Mouse (Mus musculus): ENCODE data around the gene A830031A19Rik. TPM values are rescaled to one million over a fixed set of nuclear protein-coding genes. Genes with fewer than 3 reads are reported as not detected.
A peak's percentile ranks its signal among the peaks of the same experiment; 100 is the strongest.

Gene A830031A19Rik
- 1.2 and 1.6 TPM in 2 replicates for polyA plus RNA-seq (2012; rRNA removed)

- H3K27ac ChIP-seq (ENCODE audit: insufficient read depth, low read length), result peak within 1 kb of the TSS; percentile 98
- peak within 1 kb of the TSS; percentile 89 for H3K4me3 ChIP-seq (ENCODE audit: insufficient read depth, low read length)
- no peak for TF ChIP-seq POLR2A (IDR thresholded peaks at IDR 0.05; ENCODE audit: extremely low read depth, insufficient read depth, low read length)
- no peak for TF ChIP-seq CTCF (IDR thresholded peaks at IDR 0.05; ENCODE audit: extremely low read depth, insufficient read depth, low read length)
- H3K4me1 ChIP-seq (ENCODE audit: control insufficient read depth, insufficient read depth, low read length), result no peaks in the 10 kb centered on the region; the same call in 1 of the 2 replicates
Measured at GRCm38 (mm10) chr11:24074634-24075104, at the start of gene A830031A19Rik. TSS of gene A830031A19Rik (minus strand) at chr11:24075054.

- Histone ChIP-seq H3K4me1 (ENCODE audit: control insufficient read depth, insufficient read depth, low read length) (peaks cover 19% of the 10 kb centered on the region), H3K27ac (ENCODE audit: insufficient read depth, low read length) (no peak overlapping the region), H3K4me3 (ENCODE audit: insufficient read depth, low read length) (no peak overlapping the region)
- TF ChIP-seq POLR2A (IDR thresholded peaks at IDR 0.05; ENCODE audit: extremely low read depth, insufficient read depth, low read length) (no peak), CTCF (IDR thresholded peaks at IDR 0.05; ENCODE audit: extremely low read depth, insufficient read depth, low read length) (no peak)
Measured at GRCm38 (mm10) chr11:24123991-24124390, 49.1 kb upstream of the A830031A19Rik start.

DNA sequence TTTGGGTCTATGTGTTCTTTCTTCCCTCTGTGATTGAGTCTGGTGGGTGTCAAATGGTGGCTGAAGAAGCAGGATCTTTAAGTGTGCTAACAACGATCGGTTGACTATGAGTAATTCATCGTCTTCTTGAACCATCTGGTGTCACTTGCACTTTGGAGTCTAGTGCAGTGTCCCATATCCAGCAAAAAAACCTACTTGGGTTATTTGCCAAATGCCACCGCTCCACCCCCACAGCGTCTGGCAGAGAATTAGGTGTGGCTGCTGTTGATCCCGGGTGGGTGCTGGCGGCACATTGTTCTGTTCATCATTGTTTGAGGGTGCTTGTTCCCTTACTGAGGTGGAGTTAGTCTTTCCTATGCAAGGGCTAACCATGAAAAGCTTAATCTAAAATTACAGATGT, 48.0 kb upstream of the A830031A19Rik start:
- H3K4me3 ChIP-seq (ENCODE audit: insufficient read depth, low read length), result no peak overlapping the region
- TF ChIP-seq CTCF (IDR thresholded peaks at IDR 0.05; ENCODE audit: extremely low read depth, insufficient read depth, low read length), result no peak
- no peak for TF ChIP-seq POLR2A (IDR thresholded peaks at IDR 0.05; ENCODE audit: extremely low read depth, insufficient read depth, low read length)
- H3K4me1 ChIP-seq (ENCODE audit: control insufficient read depth, insufficient read depth, low read length), result peaks cover 19% of the 10 kb centered on the region
- H3K27ac ChIP-seq (ENCODE audit: insufficient read depth, low read length), result 0 out of 2 replicates have a peak overlapping the region, but pooled peaks have one; percentile 23

DNA sequence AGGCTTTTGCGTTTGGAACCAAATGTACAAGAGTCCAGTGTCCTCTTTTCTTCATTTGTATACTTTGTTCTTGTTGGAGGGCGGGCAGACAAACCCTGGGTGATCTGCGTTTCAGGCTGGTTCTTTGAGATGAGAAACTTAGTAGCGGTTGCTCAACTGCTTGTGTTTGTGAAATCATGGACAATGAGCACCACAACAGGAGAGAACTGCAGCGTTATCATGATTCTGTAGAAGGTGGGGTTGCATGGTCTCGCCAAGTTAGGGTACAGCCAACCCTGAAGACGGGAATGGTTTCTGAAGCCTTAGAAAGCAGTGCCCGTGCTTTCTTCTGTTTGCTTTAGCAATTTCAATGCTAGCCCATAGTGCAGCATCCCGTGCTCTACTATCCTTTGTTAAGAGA, 46.3 kb upstream of the A830031A19Rik start:
- Histone ChIP-seq H3K27ac (ENCODE audit: insufficient read depth, low read length) (no peak overlapping the region), H3K4me1 (ENCODE audit: control insufficient read depth, insufficient read depth, low read length) (peaks cover 24% of the 10 kb centered on the region), H3K4me3 (ENCODE audit: insufficient read depth, low read length) (no peak overlapping the region)
- TF ChIP-seq POLR2A (IDR thresholded peaks at IDR 0.05; ENCODE audit: extremely low read depth, insufficient read depth, low read length), result no peak
- TF ChIP-seq CTCF (IDR thresholded peaks at IDR 0.05; ENCODE audit: extremely low read depth, insufficient read depth, low read length), result no peak

- no peak overlapping the region for H3K27ac ChIP-seq (ENCODE audit: insufficient read depth, low read length)
- peaks cover 21% of the 10 kb centered on the region for H3K4me1 ChIP-seq (ENCODE audit: control insufficient read depth, insufficient read depth, low read length)
- TF ChIP-seq POLR2A (IDR thresholded peaks at IDR 0.05; ENCODE audit: extremely low read depth, insufficient read depth, low read length), result no peak
- TF ChIP-seq CTCF (IDR thresholded peaks at IDR 0.05; ENCODE audit: extremely low read depth, insufficient read depth, low read length), result no peak
- H3K4me3 ChIP-seq (ENCODE audit: insufficient read depth, low read length), result no peak overlapping the region
Measured at GRCm38 (mm10) chr11:24116582-24117318, 41.9 kb upstream of the A830031A19Rik start.

DNA sequence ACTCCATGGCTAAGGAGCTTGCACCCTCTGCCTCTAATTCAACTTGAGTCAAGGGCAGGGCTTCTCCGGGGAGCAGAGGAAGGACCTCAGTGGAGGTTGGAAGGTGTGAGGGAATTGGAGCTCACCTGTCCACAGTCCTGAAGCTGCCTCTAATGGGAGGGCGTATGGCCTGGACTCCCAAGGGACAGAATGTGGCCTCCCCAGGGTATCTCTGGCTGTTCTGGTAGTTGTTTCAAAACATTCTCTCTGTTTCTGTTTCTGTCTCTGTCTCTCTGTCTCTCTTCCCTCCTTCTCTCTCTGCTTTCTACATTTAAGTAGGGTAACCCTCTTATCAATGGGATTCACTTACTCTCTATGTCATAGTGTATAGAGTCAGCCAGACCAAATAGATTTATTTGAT, 41.2 kb upstream of the A830031A19Rik start:
- H3K4me3 ChIP-seq (ENCODE audit: insufficient read depth, low read length), result no peak overlapping the region
- H3K4me1 ChIP-seq (ENCODE audit: control insufficient read depth, insufficient read depth, low read length), result peaks cover 16% of the 10 kb centered on the region
- TF ChIP-seq CTCF (IDR thresholded peaks at IDR 0.05; ENCODE audit: extremely low read depth, insufficient read depth, low read length) (no peak), POLR2A (IDR thresholded peaks at IDR 0.05; ENCODE audit: extremely low read depth, insufficient read depth, low read length) (no peak)
- no peak overlapping the region for H3K27ac ChIP-seq (ENCODE audit: insufficient read depth, low read length)

DNA sequence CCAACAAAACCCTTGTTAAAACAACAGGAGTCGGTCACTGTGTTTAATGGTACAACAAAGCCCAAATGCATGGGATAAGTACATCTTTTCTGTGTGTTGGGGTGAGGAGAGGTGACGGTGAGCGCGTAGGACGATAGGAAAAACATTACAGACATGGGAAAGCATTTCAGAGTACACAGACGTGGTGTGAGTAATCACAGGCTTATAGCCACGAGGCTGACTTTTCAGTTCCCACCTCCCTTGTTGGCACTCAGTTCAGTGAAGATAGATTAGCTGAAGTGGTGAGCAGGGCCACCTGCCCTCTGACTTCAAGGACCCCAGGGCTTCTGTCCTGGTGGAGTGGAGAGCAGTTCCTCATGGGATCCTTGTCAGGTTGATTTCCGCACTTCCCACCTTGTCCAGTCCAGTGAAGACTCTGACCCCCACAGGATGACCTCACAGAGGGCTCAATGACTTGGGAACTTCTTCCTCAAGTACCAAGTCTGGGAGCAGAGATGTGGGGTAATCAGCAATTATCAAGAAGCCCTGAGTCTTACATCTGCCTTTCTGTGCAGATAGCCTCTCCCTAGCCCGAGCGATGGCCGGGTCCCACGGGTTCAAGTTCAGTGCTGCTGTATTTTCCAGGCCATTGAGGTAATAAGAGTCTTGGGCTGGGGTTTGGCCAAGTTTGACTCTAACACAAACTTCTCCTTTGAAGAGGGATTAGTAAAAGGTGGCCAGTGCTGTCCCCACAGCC, 40.3 kb upstream of the A830031A19Rik start:
- TF ChIP-seq POLR2A (IDR thresholded peaks at IDR 0.05; ENCODE audit: extremely low read depth, insufficient read depth, low read length) (no peak), CTCF (IDR thresholded peaks at IDR 0.05; ENCODE audit: extremely low read depth, insufficient read depth, low read length) (no peak)
- Histone ChIP-seq H3K4me3 (ENCODE audit: insufficient read depth, low read length) (no peak overlapping the region), H3K4me1 (ENCODE audit: control insufficient read depth, insufficient read depth, low read length) (peaks cover 13% of the 10 kb centered on the region)

DNA sequence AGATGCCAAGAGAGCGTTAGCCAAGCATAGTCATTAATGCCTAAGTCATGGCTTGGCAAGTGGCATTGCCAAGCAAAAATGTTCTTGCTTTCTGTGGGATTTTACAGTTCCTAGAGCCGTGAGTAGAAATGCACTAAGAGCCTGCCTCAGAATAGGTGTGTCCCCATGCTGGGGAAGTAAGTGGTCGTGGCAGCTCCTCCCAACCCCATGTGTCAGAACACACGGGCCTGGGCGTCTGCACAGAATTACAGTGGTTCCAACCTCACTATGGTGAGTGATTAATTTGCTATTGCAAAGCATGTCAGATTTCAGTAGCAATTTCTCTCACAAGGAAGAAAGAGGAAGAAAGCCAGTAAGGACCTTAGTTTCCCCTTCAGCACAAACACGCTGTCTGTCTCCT, 36.9 kb upstream of the A830031A19Rik start:
- H3K4me3 ChIP-seq (ENCODE audit: insufficient read depth, low read length), result no peak overlapping the region
- TF ChIP-seq CTCF (IDR thresholded peaks at IDR 0.05; ENCODE audit: extremely low read depth, insufficient read depth, low read length) (no peak), POLR2A (IDR thresholded peaks at IDR 0.05; ENCODE audit: extremely low read depth, insufficient read depth, low read length) (no peak)
- H3K27ac ChIP-seq (ENCODE audit: insufficient read depth, low read length), result no peak overlapping the region
- peaks cover 13% of the 10 kb centered on the region for H3K4me1 ChIP-seq (ENCODE audit: control insufficient read depth, insufficient read depth, low read length)

More for the DNA sequence above, 40.3 kb upstream of the A830031A19Rik start:
- H3K27ac ChIP-seq (ENCODE audit: insufficient read depth, low read length), result no peak overlapping the region

- TF ChIP-seq CTCF (IDR thresholded peaks at IDR 0.05; ENCODE audit: extremely low read depth, insufficient read depth, low read length) (no peak), POLR2A (IDR thresholded peaks at IDR 0.05; ENCODE audit: extremely low read depth, insufficient read depth, low read length) (no peak)
- Histone ChIP-seq H3K4me1 (ENCODE audit: control insufficient read depth, insufficient read depth, low read length) (peaks cover 17% of the 10 kb centered on the region), H3K27ac (ENCODE audit: insufficient read depth, low read length) (no peak overlapping the region), H3K4me3 (ENCODE audit: insufficient read depth, low read length) (no peak overlapping the region)
Measured at GRCm38 (mm10) chr11:24110113-24110512, 35.3 kb upstream of the A830031A19Rik start.

Data from cortical plate, adult 2 months (tissue).